Mouse (Mus musculus) right cerebral cortex, adult 2 months (tissue): ENCODE measurements at regions not wholly inside any gene's neighbourhood (a gene's known extent, or its start where the extent isn't known, plus 50 kb on each side); places are given as distances from the start of the nearest gene placed in this dataset.

Source experiments
- DNase-seq, 2 experiments: peaks; one replicate each; pipeline ENCODE4 v3.0.0; 2021 to 2022; ENCODE audit warnings: low spot score in 2 of 2

DNA sequence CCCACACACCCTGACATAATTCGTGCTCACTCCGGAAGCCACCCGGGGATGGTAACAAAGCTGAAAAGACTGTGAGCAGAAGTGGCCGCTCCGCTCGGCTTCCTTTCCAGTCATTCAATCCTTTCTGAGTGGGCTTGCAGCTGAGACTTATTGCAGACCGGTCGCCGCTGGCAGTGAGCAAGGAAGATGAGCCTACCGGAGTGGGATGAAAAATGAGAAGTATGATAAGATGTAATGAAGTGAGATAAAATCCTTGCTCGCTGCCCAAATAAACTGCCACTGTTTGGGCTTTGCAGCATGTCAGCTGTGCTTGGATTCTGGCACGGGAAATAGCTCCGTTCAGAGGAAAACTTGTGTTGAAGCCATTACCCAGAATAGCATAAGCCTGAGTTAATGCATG lies 82.7 kb upstream of the Lingo2 start:
- peak; percentile 62 to 71 for DNase-seq
